Mouse (Mus musculus) kidney, embryonic 15.5 days (tissue): Measurements from ENCODE around the gene Fasn. TPM values are rescaled to one million over a fixed set of nuclear protein-coding genes. Genes with fewer than 3 reads are reported as not detected.
"Not testable (repeated sequence)": the region's sequence is repeated elsewhere in the genome, so short reads cannot be mapped to it uniquely, and the experiment has no call there.

Experiments used
- ATAC-seq: fragments of 200-750 bp; cut with Nextera tagmentation; replicated peaks from 2 replicates; pipeline ENCODE4 v1.8.0; 2017; ENCODE audit warnings: moderate TSS enrichment; ENCODE audit not compliant: low FRiP score
- H3K27ac ChIP-seq: fragments of 300-500 bp; sonication (generic); 2 replicates; pipeline ENCODE4 v1.5.1; 2015; ENCODE audit warnings: mild to moderate bottlenecking, inconsistent platforms
- H3K27me3 ChIP-seq: fragments of 300-500 bp; sonication (generic); 2 replicates; pipeline ENCODE4 v1.6.1; 2015; ENCODE audit warnings: inconsistent platforms
- H3K36me3 ChIP-seq: fragments of 300-500 bp; sonication (generic); 2 replicates; pipeline ENCODE4 v1.6.1; 2015; ENCODE audit warnings: inconsistent platforms
- H3K4me1 ChIP-seq: fragments of 300-500 bp; sonication (generic); 2 replicates; pipeline ENCODE4 v1.6.1; 2015; ENCODE audit warnings: inconsistent platforms
- H3K4me2 ChIP-seq: fragments of 300-500 bp; sonication (generic); 2 replicates; pipeline ENCODE4 v1.6.1; 2015; ENCODE audit warnings: moderate library complexity, mild to moderate bottlenecking, inconsistent platforms
- H3K4me3 ChIP-seq: fragments of 300-500 bp; sonication (generic); replicated peaks from 2 replicates; pipeline ENCODE4 v1.5.1; 2015; ENCODE audit warnings: mild to moderate bottlenecking, inconsistent platforms
- H3K9ac ChIP-seq: fragments of 300-500 bp; sonication (generic); 2 replicates; pipeline ENCODE4 v1.6.1; 2015; ENCODE audit warnings: mild to moderate bottlenecking, inconsistent platforms
- H3K9me3 ChIP-seq: fragments of 300-500 bp; sonication (generic); replicated peaks from 2 replicates; pipeline ENCODE4 v1.6.1; 2016; ENCODE audit warnings: inconsistent platforms
- WGBS: fragments of 180-500 bp; shearing (Covaris S2); methylation state at CpG from one replicate; pipeline ENCODE4 v1.1.7; 2015; ENCODE audit warnings: mixed read lengths; 5-methylcytosine and 5-hydroxymethylcytosine counted together
- polyA plus RNA-seq: library from polyadenylated mRNA; unstranded; fragments of >200 nt; fragmentation: Nextera tagmentation; extraction: Ambion mirVana; gene quantifications from 2 replicates; pipeline ENCODE4 v1.2.1, GENCODE M21; 2015

Gene Fasn
- polyA plus RNA-seq, 1 experiment from 2014 or later, result 51.8 TPM

- Histone ChIP-seq H3K9ac (no peak overlapping the region), H3K36me3 (no peaks in the 10 kb centered on the region)
- ATAC-seq, result 0 out of 2 replicates have a peak, but pooled peaks have one; percentile 58
These were observed 26.1 kb upstream of the Fasn start for GRCm38 (mm10) chr11:120850331-120851030.

GRCm38 (mm10) chr11:120846725-120847475, 22.6 kb upstream of the Fasn start:
- Histone ChIP-seq H3K27ac (no peak overlapping the region), H3K4me1 (peaks cover 18% of the 10 kb centered on the region), H3K4me2 (no peak overlapping the region), H3K36me3 (no peaks in the 10 kb centered on the region), H3K9me3 (no peaks in the 10 kb centered on the region), H3K4me3 (no peak overlapping the region), H3K27me3 (no peaks in the 10 kb centered on the region), H3K9ac (no peak overlapping the region)
- WGBS, result 86% methylated on average over 9 of the region's 9 CpGs
- no peak for ATAC-seq

More at GRCm38 (mm10) chr11:120850331-120851030, 26.1 kb upstream of the Fasn start:
- Histone ChIP-seq H3K27ac (peak overlapping the region; percentile 89), H3K27me3 (no peaks in the 10 kb centered on the region), H3K4me2 (no peak overlapping the region), H3K4me3 (no peak overlapping the region), H3K9me3 (no peaks in the 10 kb centered on the region), H3K4me1 (peaks cover 36% of the 10 kb centered on the region)
- 52% methylated on average over 2 of the region's 2 CpGs for WGBS

GRCm38 (mm10) chr11:120844329-120844728, 20.0 kb upstream of the Fasn start:
- no peaks in the 10 kb centered on the region for H3K36me3 ChIP-seq
- H3K27me3 ChIP-seq, result no peaks in the 10 kb centered on the region
- no peaks in the 10 kb centered on the region for H3K9me3 ChIP-seq
- no peak overlapping the region for H3K9ac ChIP-seq
- WGBS, result 89% methylated on average over 4 of the region's 4 CpGs
- no peak overlapping the region for H3K27ac ChIP-seq
- no peak for ATAC-seq
- no peak overlapping the region for H3K4me2 ChIP-seq
- no peaks in the 10 kb centered on the region for H3K4me1 ChIP-seq
- H3K4me3 ChIP-seq, result no peak overlapping the region

DNA sequence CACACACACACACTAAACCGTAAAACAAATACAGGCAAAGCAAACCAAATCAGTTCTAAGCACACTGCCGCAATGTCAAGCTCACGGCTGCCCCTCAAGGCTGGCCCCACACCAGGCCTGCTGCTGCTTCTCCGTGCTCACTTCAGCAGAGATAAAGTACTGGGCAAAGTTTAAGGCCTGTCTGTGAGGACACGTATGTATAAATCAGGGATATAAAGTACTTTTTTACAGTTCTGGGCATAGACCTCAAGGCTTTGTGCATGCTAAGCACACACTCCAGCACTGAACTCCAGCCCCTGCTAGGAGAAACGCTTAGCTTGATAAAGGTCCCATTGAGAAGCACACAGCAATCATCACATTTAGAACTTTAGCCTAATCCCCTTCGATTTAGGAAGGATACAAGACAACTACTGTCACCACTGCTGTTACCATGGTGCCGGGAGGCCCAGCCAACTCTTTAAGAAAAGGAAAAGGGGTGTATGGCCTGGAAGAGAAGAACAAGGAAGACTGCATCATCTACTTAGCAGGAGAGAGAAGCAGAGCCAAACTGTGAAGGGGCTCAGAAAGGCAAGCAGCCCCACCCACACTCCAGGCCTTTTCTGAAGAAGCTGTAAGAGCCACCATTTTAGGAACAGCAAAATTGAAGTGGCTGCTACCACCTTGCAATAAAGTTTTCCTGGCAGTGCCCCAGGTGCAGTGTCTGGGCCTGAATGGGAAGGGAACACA, 9.4 kb upstream of the Fasn start:
- H3K9ac ChIP-seq, result no peak overlapping the region
- no peak for ATAC-seq
- no peaks in the 10 kb centered on the region for H3K36me3 ChIP-seq
- WGBS, result 64% methylated on average over 8 of the region's 8 CpGs
- H3K4me1 ChIP-seq, result 0 out of 2 replicates have a peak, but pooled peaks cover 2% of the 10 kb centered on the region
- H3K4me3 ChIP-seq, result no peak overlapping the region
- H3K4me2 ChIP-seq, result no peak overlapping the region
- H3K9me3 ChIP-seq, result no peaks in the 10 kb centered on the region
- H3K27me3 ChIP-seq, result no peaks in the 10 kb centered on the region
- peak overlapping the region; percentile 34 for H3K27ac ChIP-seq

GRCm38 (mm10) chr11:120832962-120833361, 8.6 kb upstream of the Fasn start:
- not testable (repeated sequence) for H3K4me3 ChIP-seq, H3K4me2 ChIP-seq, H3K27ac ChIP-seq, ATAC-seq, H3K9ac ChIP-seq, H3K27me3 ChIP-seq, H3K36me3 ChIP-seq, H3K9me3 ChIP-seq, H3K4me1 ChIP-seq
- 91% methylated on average over 5 of the region's 5 CpGs for WGBS

GRCm38 (mm10) chr11:120831659-120832440, 7.5 kb upstream of the Fasn start:
- H3K4me3 ChIP-seq, result no peak overlapping the region
- H3K27ac ChIP-seq, result no peak overlapping the region
- H3K9me3 ChIP-seq, result no peaks in the 10 kb centered on the region
- H3K4me1 ChIP-seq, result 0 out of 2 replicates have a peak, but pooled peaks cover 2% of the 10 kb centered on the region
- no peaks in the 10 kb centered on the region for H3K27me3 ChIP-seq
- no peaks in the 10 kb centered on the region for H3K36me3 ChIP-seq
- no peak overlapping the region for H3K4me2 ChIP-seq
- no peak overlapping the region for H3K9ac ChIP-seq
- 80% methylated on average over 3 of the region's 3 CpGs for WGBS
- no peak for ATAC-seq

DNA sequence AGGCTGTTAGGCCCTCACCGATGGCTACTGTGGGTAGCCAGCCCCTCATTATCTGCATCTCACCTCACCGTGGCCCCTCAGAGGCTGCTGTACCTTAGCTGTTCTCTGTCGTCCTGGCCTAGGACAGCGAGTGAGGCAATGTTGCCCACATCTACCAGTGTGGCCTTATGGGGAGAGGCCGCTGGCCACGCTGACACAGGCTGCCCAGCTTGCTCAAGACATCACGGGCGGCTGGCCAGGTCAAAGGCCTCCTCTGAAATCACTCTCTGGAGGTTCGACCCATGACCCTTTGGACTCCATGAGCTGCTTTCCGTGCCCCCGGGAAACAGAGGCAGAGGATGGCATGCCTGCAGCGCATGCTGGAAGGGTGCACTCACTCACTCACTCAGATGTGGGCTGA, 6.3 kb upstream of the Fasn start:
- Histone ChIP-seq H3K9me3 (no peaks in the 10 kb centered on the region), H3K4me1 (peaks cover 3% of the 10 kb centered on the region), H3K4me3 (no peak overlapping the region), H3K27me3 (no peaks in the 10 kb centered on the region), H3K36me3 (no peaks in the 10 kb centered on the region), H3K27ac (no peak overlapping the region), H3K4me2 (no peak overlapping the region), H3K9ac (no peak overlapping the region)
- 76% methylated on average over 12 of the region's 12 CpGs for WGBS
- ATAC-seq, result no peak

GRCm38 (mm10) chr11:120829757-120830532, 5.6 kb upstream of the Fasn start:
- H3K4me2 ChIP-seq, result no peak overlapping the region
- no peak overlapping the region for H3K4me3 ChIP-seq
- H3K27ac ChIP-seq, result no peak overlapping the region
- H3K9ac ChIP-seq, result no peak overlapping the region
- peaks cover 11% of the 10 kb centered on the region for H3K4me1 ChIP-seq
- H3K36me3 ChIP-seq, result no peaks in the 10 kb centered on the region
- no peak for ATAC-seq
- H3K9me3 ChIP-seq, result no peaks in the 10 kb centered on the region
- no peaks in the 10 kb centered on the region for H3K27me3 ChIP-seq
- WGBS, result 82% methylated on average over 10 of the region's 10 CpGs

DNA sequence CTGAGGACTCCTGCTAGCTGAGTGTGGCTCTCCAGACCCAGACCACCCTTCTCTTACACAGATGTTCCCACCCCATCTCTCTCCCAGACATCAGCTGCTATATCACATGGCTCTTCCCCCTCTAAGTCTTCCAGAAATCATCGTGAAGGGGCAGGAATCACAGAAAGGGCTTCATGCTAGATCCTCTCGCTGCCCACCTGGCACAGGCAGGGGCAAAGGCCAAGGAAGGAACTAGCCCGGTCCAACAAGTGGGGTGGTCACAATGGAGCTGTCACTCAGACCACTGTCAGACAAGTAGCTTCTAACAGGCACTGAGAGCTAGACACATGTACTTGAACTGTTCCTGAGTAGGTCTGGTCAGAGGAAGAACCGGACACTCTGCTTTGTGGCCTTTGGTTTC, 4.1 kb upstream of the Fasn start:
- Histone ChIP-seq H3K4me1 (peaks cover 11% of the 10 kb centered on the region), H3K9me3 (no peaks in the 10 kb centered on the region), H3K4me3 (no peak overlapping the region), H3K9ac (no peak overlapping the region), H3K27ac (no peak overlapping the region), H3K36me3 (no peaks in the 10 kb centered on the region), H3K27me3 (no peaks in the 10 kb centered on the region), H3K4me2 (no peak overlapping the region)
- 79% methylated on average over 4 of the region's 4 CpGs for WGBS
- no peak for ATAC-seq

DNA sequence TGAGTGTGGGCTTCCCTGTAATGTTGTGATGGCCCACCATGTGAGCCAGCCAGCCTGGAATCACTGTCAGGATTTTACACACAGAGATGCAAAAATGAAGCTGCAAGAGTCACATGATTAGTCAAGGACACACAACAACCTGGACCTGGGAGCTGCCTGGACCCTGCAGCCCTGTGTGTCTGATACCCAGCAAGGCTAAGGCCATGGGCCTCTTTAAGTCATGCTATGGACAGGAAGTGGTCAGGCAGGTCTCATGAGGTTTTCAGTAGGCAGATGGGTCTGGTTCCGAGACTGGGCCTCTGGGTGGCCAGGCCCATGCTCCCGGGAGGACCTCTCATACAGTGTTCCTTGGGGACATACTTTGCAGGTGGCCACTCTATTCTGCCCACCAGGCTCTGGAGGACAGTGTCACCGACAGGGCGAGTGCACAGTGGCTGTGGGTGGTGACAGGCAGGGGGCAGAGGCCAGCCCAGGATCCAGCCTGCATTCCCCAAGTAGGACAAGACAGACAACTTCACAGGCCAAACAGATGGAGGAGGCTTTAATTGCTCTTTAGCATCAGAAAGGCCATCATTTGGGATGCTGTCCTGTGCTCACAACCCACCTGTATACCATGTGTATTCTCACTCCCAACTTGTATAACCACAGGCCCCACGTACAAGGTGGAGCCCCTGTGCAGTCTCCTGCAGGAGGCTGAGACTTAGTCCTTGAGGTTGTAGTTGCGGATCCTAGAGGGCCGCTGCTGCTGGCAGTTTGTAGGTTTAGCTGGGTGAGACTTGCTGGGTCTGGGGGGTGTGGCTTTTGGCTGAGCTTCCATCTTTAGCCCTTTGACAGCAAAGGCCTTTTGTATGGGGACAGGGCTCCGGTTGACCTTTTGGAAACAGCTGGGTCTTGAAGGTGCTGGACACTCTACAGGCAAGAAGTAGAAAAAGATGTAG, 1.9 kb upstream of the Fasn start:
- no peaks in the 10 kb centered on the region for H3K9me3 ChIP-seq
- 90% methylated on average over 8 of the region's 8 CpGs for WGBS
- H3K27me3 ChIP-seq, result no peaks in the 10 kb centered on the region
- no peak for ATAC-seq
- H3K4me3 ChIP-seq, result no peak overlapping the region
- H3K4me2 ChIP-seq, result no peak overlapping the region
- peaks cover 31% of the 10 kb centered on the region for H3K4me1 ChIP-seq
- H3K9ac ChIP-seq, result no peak overlapping the region
- peak overlapping the region; percentile 98 for H3K27ac ChIP-seq
- H3K36me3 ChIP-seq, result peaks cover 11% of the 10 kb centered on the region
